Mouse (Mus musculus) lung, postnatal 25 days (tissue): Measurements from ENCODE around the gene Tmem234.

Experiments
- DNase-seq: peaks from one replicate; pipeline ENCODE4 v3.0.0; 2022; ENCODE audit warnings: low spot score

Tmem234 gene

DNA sequence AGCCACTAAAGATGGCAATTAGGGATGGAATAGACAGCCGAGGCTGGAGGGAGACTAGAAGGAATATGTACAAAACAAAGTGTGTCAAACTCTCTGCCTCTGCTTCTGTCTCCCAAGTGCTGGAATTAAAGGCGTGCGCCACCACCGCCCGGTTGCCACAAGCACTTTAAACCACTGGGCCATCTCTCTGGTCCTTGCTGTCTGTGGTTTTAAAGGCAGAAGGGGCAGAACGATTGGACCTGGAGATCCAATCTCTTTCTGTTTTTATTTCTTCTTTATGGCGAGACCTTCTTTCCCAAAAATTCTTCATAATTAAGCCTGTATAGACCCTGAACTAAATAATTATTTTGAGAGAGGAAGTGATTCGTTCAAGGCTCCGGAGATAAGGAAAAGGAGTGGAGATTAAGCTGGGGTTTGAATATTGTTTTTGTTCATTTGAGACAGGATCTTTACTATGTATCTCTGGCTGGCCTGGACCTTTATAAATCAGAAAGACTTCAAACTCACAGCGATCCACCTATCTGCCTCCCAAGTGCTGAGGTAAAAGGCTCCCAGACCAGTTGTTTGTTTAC, 72.5 kb downstream of the Tmem234 start:
- no peak for DNase-seq
